Mouse (Mus musculus): ENCODE data around the gene Tmem204. TPM values are rescaled to one million over a fixed set of nuclear protein-coding genes. Genes with fewer than 3 reads are reported as not detected.
"Not testable (repeated sequence)": the region's sequence is repeated elsewhere in the genome, so short reads cannot be mapped to it uniquely, and the experiment has no call there.

The Tmem204 gene
- polyA plus RNA-seq (2015; fragmentation: Nextera tagmentation; extraction: Ambion mirVana), result 186 and 218 TPM in 2 replicates

DNA sequence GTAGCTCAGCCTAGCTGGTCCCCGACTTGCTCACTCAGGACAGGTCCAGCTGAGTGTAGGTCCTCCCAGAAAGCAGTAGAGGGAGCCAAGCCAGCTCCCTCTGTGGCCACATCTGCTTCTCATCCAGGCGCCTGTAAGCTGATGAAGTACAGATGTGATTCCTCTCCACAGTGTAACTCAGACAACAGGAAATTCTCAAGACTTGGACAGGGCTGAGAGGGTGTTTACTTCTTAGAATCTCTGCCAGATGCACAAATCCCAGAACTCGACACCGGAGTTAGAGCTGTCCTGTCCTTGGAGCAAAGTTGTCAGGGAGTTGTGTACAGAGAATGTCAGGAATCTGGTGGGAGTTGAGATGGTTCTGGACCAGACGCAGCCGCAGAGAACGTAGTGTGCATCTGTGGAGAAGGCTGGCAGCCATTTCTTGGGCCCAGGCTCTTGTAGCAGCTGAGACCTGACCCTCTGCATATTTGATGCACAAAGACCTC, at the start of gene Tmem204:
Gene Tmem204, minus strand, starts transcription at position 148 of the 488 bp plus-strand sequence.
- Histone ChIP-seq H3K4me1 (ENCODE audit: insufficient read depth, low read depth, low read length) (peaks cover 3% of the 10 kb centered on the region), H3K36me3 (ENCODE audit: insufficient read depth, low read length) (no peaks in the 10 kb centered on the region), H3K27ac (ENCODE audit: low read length) (peak within 1 kb of the TSS; percentile 94), H3K9ac (replicated peaks; ENCODE audit: low read depth) (0 out of 2 replicates have a peak within 1 kb of the TSS, but pooled peaks have one; percentile 8), H3K4me2 (replicated peaks; ENCODE audit: low read depth, low read length) (peak within 1 kb of the TSS; percentile 32), H3K9me3 (ENCODE audit: low read length) (no peaks in the 10 kb centered on the region), H3K27me3 (replicated peaks; ENCODE audit: insufficient read depth, low read length) (no peaks in the 10 kb centered on the region), H3K4me3 (ENCODE audit: low read depth, low read length) (no peak within 1 kb of the TSS)
- DNase-seq (ENCODE audit: low spot score) (peak; percentile 96), ATAC-seq (peak; percentile 75)
- peak; percentile 77 for TF ChIP-seq CTCF (IDR thresholded peaks at IDR 0.05)
- TF ChIP-seq EP300 (IDR thresholded peaks at IDR 0.05), result peak; percentile 87
- WGBS, result 16% methylated on average over 7 of the region's 7 CpGs

DNA sequence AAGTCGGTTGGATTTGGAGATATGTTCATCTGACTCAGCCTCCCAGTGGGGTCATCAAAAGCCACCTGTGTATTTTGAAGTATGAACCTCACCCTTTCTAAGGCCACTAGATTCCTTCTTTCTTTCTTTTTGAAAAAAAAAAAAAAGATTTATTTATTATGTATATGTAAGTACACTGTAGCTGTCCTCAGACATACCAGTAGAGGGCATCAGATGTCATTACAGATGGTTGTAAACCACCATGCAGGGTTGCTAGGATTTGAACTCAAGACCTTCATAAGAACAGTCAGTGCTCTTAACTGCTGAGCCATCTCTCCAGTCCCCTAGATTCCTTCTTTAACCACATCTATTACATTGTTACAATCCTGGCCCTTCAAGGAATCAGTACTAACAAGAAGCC, 46.7 kb upstream of the Tmem204 start:
- Histone ChIP-seq H3K27ac (ENCODE audit: low read length) (no peak overlapping the region), H3K4me2 (replicated peaks; ENCODE audit: low read depth, low read length) (no peak overlapping the region), H3K27me3 (replicated peaks; ENCODE audit: insufficient read depth, low read length) (no peaks in the 10 kb centered on the region), H3K4me3 (ENCODE audit: low read depth, low read length) (no peak overlapping the region), H3K4me1 (ENCODE audit: insufficient read depth, low read depth, low read length) (peaks cover 5% of the 10 kb centered on the region), H3K9me3 (ENCODE audit: low read length) (no peaks in the 10 kb centered on the region), H3K36me3 (ENCODE audit: insufficient read depth, low read length) (no peaks in the 10 kb centered on the region), H3K9ac (replicated peaks; ENCODE audit: low read depth) (no peak overlapping the region)
- no peak for ATAC-seq
- TF ChIP-seq CTCF (IDR thresholded peaks at IDR 0.05) (peak; percentile 41), EP300 (IDR thresholded peaks at IDR 0.05) (no peak)
- no peak for DNase-seq (ENCODE audit: low spot score)
- 76% methylated on average over 1 of the region's 1 CpGs for WGBS

DNA sequence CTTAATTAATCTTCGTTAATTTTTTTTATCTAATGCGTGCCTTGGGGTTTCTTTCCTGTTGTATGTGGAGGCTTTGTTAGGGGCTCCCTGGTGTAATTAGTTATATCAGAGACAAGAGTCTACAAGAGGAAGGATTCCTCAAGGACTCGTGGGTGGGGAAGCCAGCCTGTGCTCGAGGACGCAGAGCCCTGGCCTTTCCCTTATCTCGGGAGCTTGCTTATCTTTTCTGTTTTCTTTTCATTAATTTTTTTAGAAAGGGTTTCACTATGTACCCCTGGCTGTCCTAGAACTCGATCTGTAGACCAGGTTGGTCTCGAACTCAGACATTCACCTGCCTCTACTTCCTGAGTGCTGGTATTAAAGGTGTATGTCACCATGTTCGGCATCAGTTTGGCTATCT, 44.3 kb upstream of the Tmem204 start:
- Histone ChIP-seq H3K27ac (ENCODE audit: low read length) (no peak overlapping the region), H3K4me1 (ENCODE audit: insufficient read depth, low read depth, low read length) (no peaks in the 10 kb centered on the region), H3K9me3 (ENCODE audit: low read length) (no peaks in the 10 kb centered on the region), H3K36me3 (ENCODE audit: insufficient read depth, low read length) (no peaks in the 10 kb centered on the region), H3K4me2 (replicated peaks; ENCODE audit: low read depth, low read length) (no peak overlapping the region), H3K27me3 (replicated peaks; ENCODE audit: insufficient read depth, low read length) (no peaks in the 10 kb centered on the region), H3K4me3 (ENCODE audit: low read depth, low read length) (no peak overlapping the region), H3K9ac (replicated peaks; ENCODE audit: low read depth) (no peak overlapping the region)
- no peak for ATAC-seq
- WGBS, result 46% methylated on average over 9 of the region's 9 CpGs
- DNase-seq (ENCODE audit: low spot score), result no peak
- no peak for TF ChIP-seq CTCF (IDR thresholded peaks at IDR 0.05)

DNA sequence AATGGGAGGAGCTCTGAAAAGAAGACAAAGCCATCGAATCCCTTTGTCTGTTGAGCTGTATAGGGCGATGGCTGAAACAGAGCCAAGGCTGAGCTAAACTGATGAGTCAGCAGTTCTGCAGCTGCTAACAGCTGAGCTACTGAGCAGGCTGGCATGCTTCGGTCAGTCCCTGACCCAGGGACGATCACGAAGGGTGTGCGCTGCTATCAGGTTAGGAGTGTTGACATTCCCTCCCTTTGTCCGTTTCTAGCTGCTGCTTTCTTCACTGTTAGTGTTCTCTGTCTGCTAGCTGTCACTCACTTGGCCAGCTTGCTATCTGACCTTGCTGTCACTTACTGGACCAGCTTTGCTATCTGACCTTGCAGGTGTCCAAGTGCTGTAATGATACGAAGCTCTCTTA, 43.7 kb upstream of the Tmem204 start:
- Histone ChIP-seq H3K36me3 (ENCODE audit: insufficient read depth, low read length) (no peaks in the 10 kb centered on the region), H3K4me1 (ENCODE audit: insufficient read depth, low read depth, low read length) (no peaks in the 10 kb centered on the region), H3K4me3 (ENCODE audit: low read depth, low read length) (no peak overlapping the region), H3K27me3 (replicated peaks; ENCODE audit: insufficient read depth, low read length) (no peaks in the 10 kb centered on the region), H3K4me2 (replicated peaks; ENCODE audit: low read depth, low read length) (no peak overlapping the region), H3K9me3 (ENCODE audit: low read length) (no peaks in the 10 kb centered on the region), H3K27ac (ENCODE audit: low read length) (no peak overlapping the region), H3K9ac (replicated peaks; ENCODE audit: low read depth) (no peak overlapping the region)
- ATAC-seq (peak; percentile 30; the same call in 1 of the 2 replicates), DNase-seq (ENCODE audit: low spot score) (no peak)
- TF ChIP-seq CTCF (IDR thresholded peaks at IDR 0.05), result no peak
- no peak for TF ChIP-seq EP300 (IDR thresholded peaks at IDR 0.05)
- 28% methylated on average over 8 of the region's 8 CpGs for WGBS

DNA sequence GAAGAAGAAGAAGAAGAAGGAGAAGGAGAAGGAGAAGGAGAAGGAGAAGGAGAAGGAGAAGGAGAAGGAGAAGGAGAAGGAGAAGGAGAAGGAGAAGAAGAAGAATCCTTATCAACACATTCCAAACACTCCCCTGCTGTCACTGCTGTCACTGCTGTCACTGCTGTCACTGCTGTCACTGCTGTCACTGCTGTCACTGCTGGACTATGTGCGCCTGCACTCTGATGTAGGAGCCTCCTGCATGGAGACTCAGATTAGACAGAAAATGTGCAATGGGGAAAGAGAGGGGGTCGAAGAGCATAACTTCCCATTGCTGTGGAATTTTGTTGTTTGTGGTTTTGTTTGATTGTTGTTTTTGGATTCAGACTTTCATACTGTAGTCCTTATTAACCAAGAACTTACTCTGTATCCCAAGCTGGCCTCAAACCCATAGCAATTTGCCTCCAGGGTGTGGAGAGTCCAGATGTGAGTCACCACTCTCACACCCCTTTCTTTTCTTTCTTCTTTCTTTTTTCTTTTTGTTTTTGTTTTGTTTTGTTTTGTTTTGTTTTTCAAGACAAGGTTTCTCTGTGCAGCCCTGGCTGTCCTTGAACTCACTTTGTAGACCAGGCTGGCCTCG, 42.2 kb upstream of the Tmem204 start:
- not testable (repeated sequence) for H3K9me3 ChIP-seq (ENCODE audit: low read length); ATAC-seq; H3K4me2 ChIP-seq (replicated peaks; ENCODE audit: low read depth, low read length); DNase-seq (ENCODE audit: low spot score); H3K27ac ChIP-seq (ENCODE audit: low read length); H3K4me1 ChIP-seq (ENCODE audit: insufficient read depth, low read depth, low read length); H3K27me3 ChIP-seq (replicated peaks; ENCODE audit: insufficient read depth, low read length); H3K4me3 ChIP-seq (ENCODE audit: low read depth, low read length); H3K36me3 ChIP-seq (ENCODE audit: insufficient read depth, low read length); H3K9ac ChIP-seq (replicated peaks; ENCODE audit: low read depth)
- 58% methylated on average over 3 of the region's 3 CpGs for WGBS

DNA sequence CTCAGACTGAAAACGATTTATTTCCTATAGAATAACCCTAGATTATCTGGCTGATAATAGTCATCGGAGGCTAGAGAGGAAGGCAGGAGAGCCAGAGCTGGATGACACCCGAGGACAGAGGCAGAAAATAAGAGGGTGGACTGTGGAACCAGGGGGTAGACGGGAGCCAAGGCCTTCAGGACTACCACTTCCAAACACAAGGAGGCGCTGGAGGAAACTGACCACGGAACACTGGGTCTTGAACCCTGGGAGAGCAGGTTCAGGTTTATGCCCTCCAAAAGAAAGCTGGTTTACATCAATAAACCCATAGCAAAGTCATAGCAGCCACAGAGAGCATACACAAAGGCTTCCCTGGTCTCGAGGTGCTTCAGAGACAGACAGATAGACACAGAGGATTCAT, 40.6 kb upstream of the Tmem204 start:
- Histone ChIP-seq H3K36me3 (ENCODE audit: insufficient read depth, low read length) (no peaks in the 10 kb centered on the region), H3K4me3 (ENCODE audit: low read depth, low read length) (no peak overlapping the region), H3K27ac (ENCODE audit: low read length) (no peak overlapping the region), H3K4me1 (ENCODE audit: insufficient read depth, low read depth, low read length) (no peaks in the 10 kb centered on the region), H3K9ac (replicated peaks; ENCODE audit: low read depth) (no peak overlapping the region), H3K27me3 (replicated peaks; ENCODE audit: insufficient read depth, low read length) (no peaks in the 10 kb centered on the region), H3K4me2 (replicated peaks; ENCODE audit: low read depth, low read length) (no peak overlapping the region), H3K9me3 (ENCODE audit: low read length) (no peaks in the 10 kb centered on the region)
- no peak for DNase-seq (ENCODE audit: low spot score)
- ATAC-seq, result no peak
- TF ChIP-seq CTCF (IDR thresholded peaks at IDR 0.05), result peak; percentile 63
- TF ChIP-seq EP300 (IDR thresholded peaks at IDR 0.05), result no peak
- WGBS, result 23% methylated on average over 7 of the region's 7 CpGs

Measured in lung, postnatal 0 days (tissue).